34 mouse cellular contexts compared by ENCODE assay signal in genomic region chr1:67092473-67092872, GRCm38 (mm10). TPM values are rescaled to one million over a fixed set of nuclear protein-coding genes. Genes with fewer than 3 reads are reported as not detected.
"Had no signal": no experiment of that assay in that cellular context is flagged by ENCODE, and none has a peak within 500 bp of the region (broad histone marks: within the 10 kb centered on the region; RNA-seq: fewer than 3 reads in every experiment).

No protein-coding gene starts in this region.

- H3K4me1 ChIP-seq: limb, embryonic 12.5 days; limb, embryonic 13.5 days; limb, embryonic 15.5 days; liver, embryonic 13.5 days; liver, embryonic 15.5 days; lung, embryonic 15.5 days; megakaryocyte, embryonic 14.5 days; midbrain, embryonic 10.5 days; midbrain, embryonic 12.5 days; midbrain, embryonic 13.5 days; midbrain, embryonic 15.5 days; neural tube, embryonic 12.5 days had no signal

- H3K9me3 ChIP-seq: limb, embryonic 10.5 days; limb, embryonic 12.5 days; limb, embryonic 15.5 days; liver, embryonic 13.5 days; liver, embryonic 15.5 days; lung, embryonic 15.5 days; midbrain, embryonic 10.5 days; midbrain, embryonic 12.5 days; midbrain, embryonic 13.5 days; midbrain, embryonic 15.5 days; neural tube, embryonic 12.5 days had no signal

- DNase-seq: layer of hippocampus, postnatal 36 days; left cerebral cortex, postnatal 4 days; liver, embryonic 13.5 days; lung, adult 18-20 months; lung, adult 2 months; lung, embryonic 14.5 days; lung, postnatal 10 days; lung, postnatal 14 days; lung, postnatal 36 days; lung, postnatal 4 days; midbrain, embryonic 14.5 days had no signal

- H3K4me3 ChIP-seq: left cerebral cortex, adult 2 months; limb, embryonic 10.5 days; limb, embryonic 12.5 days; limb, embryonic 13.5 days; limb, embryonic 15.5 days; liver, embryonic 13.5 days; liver, embryonic 15.5 days; lung, embryonic 15.5 days; megakaryocyte, embryonic 14.5 days; midbrain, embryonic 10.5 days; midbrain, embryonic 12.5 days; midbrain, embryonic 13.5 days; midbrain, embryonic 15.5 days; myocyte; neural tube, embryonic 12.5 days had no signal

- ATAC-seq: lung, postnatal 0 days; midbrain, embryonic 13.5 days; midbrain, embryonic 15.5 days; midbrain, embryonic 16.5 days had no signal

- H3K27ac ChIP-seq: left cerebral cortex, adult 2 months; limb, embryonic 10.5 days; limb, embryonic 12.5 days; limb, embryonic 13.5 days; limb, embryonic 15.5 days; liver, embryonic 13.5 days; liver, embryonic 14.5 days; liver, embryonic 15.5 days; lung, embryonic 15.5 days; macrophage; midbrain, embryonic 10.5 days; midbrain, embryonic 12.5 days; midbrain, embryonic 13.5 days; midbrain, embryonic 15.5 days; neural tube, embryonic 12.5 days had no signal

- H3K9ac ChIP-seq: limb, embryonic 12.5 days; limb, embryonic 13.5 days; limb, embryonic 15.5 days; liver, embryonic 13.5 days; liver, embryonic 14.5 days; liver, embryonic 15.5 days; lung, embryonic 14.5 days; lung, embryonic 15.5 days; midbrain, embryonic 12.5 days; midbrain, embryonic 13.5 days; midbrain, embryonic 15.5 days; neural tube, embryonic 12.5 days had no signal

- H3K36me3 ChIP-seq: limb, embryonic 10.5 days; limb, embryonic 12.5 days; limb, embryonic 13.5 days; limb, embryonic 15.5 days; liver, embryonic 13.5 days; liver, embryonic 15.5 days; lung, embryonic 15.5 days; midbrain, embryonic 10.5 days; midbrain, embryonic 12.5 days; midbrain, embryonic 13.5 days; midbrain, embryonic 15.5 days; neural tube, embryonic 12.5 days had no signal

- H3K4me2 ChIP-seq: limb, embryonic 12.5 days; limb, embryonic 13.5 days; limb, embryonic 15.5 days; liver, embryonic 13.5 days; liver, embryonic 15.5 days; lung, embryonic 14.5 days; lung, embryonic 15.5 days; midbrain, embryonic 11.5 days; midbrain, embryonic 12.5 days; midbrain, embryonic 13.5 days; midbrain, embryonic 15.5 days; neural tube, embryonic 12.5 days had no signal

- H3K27me3 ChIP-seq: limb, embryonic 12.5 days; limb, embryonic 13.5 days; limb, embryonic 15.5 days; liver, embryonic 13.5 days; liver, embryonic 15.5 days; lung, embryonic 15.5 days; megakaryocyte, embryonic 14.5 days; midbrain, embryonic 12.5 days; midbrain, embryonic 13.5 days; midbrain, embryonic 15.5 days; neural tube, embryonic 12.5 days had no signal

RNA-seq across cellular contexts. Expression of gene Cps1, which starts 30.4 kb away (rescaled TPM):
- total RNA-seq: megakaryocyte progenitor cell, adult 5-6 weeks; megakaryocyte, adult 5-6 weeks; megakaryocyte-erythroid progenitor cell, adult 5-6 weeks; monocyte, adult 5-6 weeks had no signal
- polyA plus RNA-seq: macrophage; midbrain, embryonic 10.5 days had no signal
